Mouse (Mus musculus) heart, adult 2 months (tissue): ENCODE results near the gene Pecam1. TPM values are rescaled to one million over a fixed set of nuclear protein-coding genes. Genes with fewer than 3 reads are reported as not detected.

Experiments
- DNase-seq, 2 experiments: peaks; one replicate each; pipeline ENCODE4 v3.0.0; 2021
- H3K27ac ChIP-seq: fragments of 200-600 bp; 2 replicates; pipeline ENCODE4 v1.8.1; 2022
- H3K27me3 ChIP-seq: fragments of 200-500 bp; 2 replicates; pipeline ENCODE4 v1.6.1; 2012; ENCODE audit warnings: mild to moderate bottlenecking, low read length, inconsistent platforms, mixed read lengths; ENCODE audit not compliant: control insufficient read depth, insufficient read depth
- H3K36me3 ChIP-seq: fragments of 200-500 bp; 2 replicates; pipeline ENCODE4 v1.6.1; 2012; ENCODE audit warnings: low read length, inconsistent platforms; ENCODE audit not compliant: control insufficient read depth, insufficient read depth
- H3K4me1 ChIP-seq: fragments of 200-500 bp; 2 replicates; pipeline ENCODE4 v1.6.1; 2011; ENCODE audit warnings: low read length; ENCODE audit not compliant: control insufficient read depth, insufficient read depth
- H3K4me3 ChIP-seq: fragments of 200-600 bp; 2 replicates; pipeline ENCODE4 v1.8.1; 2022
- H3K79me2 ChIP-seq: fragments of 200-500 bp; replicated peaks from 2 replicates; pipeline ENCODE4 v1.6.1; 2012; ENCODE audit warnings: mild to moderate bottlenecking, inconsistent platforms, low read length, moderate library complexity, mixed read lengths; ENCODE audit not compliant: control insufficient read depth, insufficient read depth
- H3K9ac ChIP-seq: fragments of 200-500 bp; 2 replicates; pipeline ENCODE4 v1.6.1; 2012; ENCODE audit warnings: low read depth, mild to moderate bottlenecking, control low read depth, inconsistent platforms, low read length, mixed read lengths
- CTCF ChIP-seq: fragments of 200-600 bp; IDR thresholded peaks from 2 replicates; pipeline ENCODE4 v1.8.1; 2022; ENCODE audit warnings: antibody characterized with exemption, mild to moderate bottlenecking, moderate library complexity
- EP300 ChIP-seq: fragments of 200-500 bp; IDR thresholded peaks from 2 replicates; pipeline ENCODE4 v1.6.1; 2011; ENCODE audit warnings: low read depth, low read length, control low read depth; ENCODE audit not compliant: insufficient read depth
- POLR2A ChIP-seq: fragments of 200-500 bp; IDR thresholded peaks from 2 replicates; pipeline ENCODE4 v1.6.1; 2011; ENCODE audit warnings: mild to moderate bottlenecking, low read depth, low read length, control low read depth; ENCODE audit not compliant: insufficient read depth
- WGBS: fragments of 180-500 bp; shearing (Covaris S2); methylation state at CpG from one replicate; pipeline ENCODE4 v1.1.7; 2018; 5-methylcytosine and 5-hydroxymethylcytosine counted together
- intact Hi-C: fragments of 180-260 bp; cut with DNase I; formaldehyde crosslinking; loops from one replicate; pipeline ENCODE4 v1.15.1; 2025
- polyA plus RNA-seq: library from polyadenylated mRNA; depleted of rRNA; stranded (reverse); fragments of >200 nt; gene quantifications from 2 replicates; pipeline ENCODE4 v1.2.3, GENCODE M21; 2012
- total RNA-seq, 2 experiments: library from RNA; stranded (reverse); gene quantifications; 2 replicates each; pipeline ENCODE4 v1.2.3; 2021

Gene Pecam1
- total and polyA plus RNA-seq, 3 experiments: 78.3 to 123 (median 114) TPM

GRCm38 (mm10) chr11:106780590-106781220, 30.3 kb upstream of the Pecam1 start:
- WGBS: 74% methylated on average over 6 of the region's 6 CpGs

GRCm38 (mm10) chr11:106780089-106780425, 29.6 kb upstream of the Pecam1 start:
- peaks cover 51% of the 10 kb centered on the region for H3K36me3 ChIP-seq
- peak overlapping the region; percentile 83 for H3K27ac ChIP-seq
- H3K4me3 ChIP-seq: peak overlapping the region; percentile 63
- DNase-seq: no peak
- H3K9ac ChIP-seq: peak overlapping the region; percentile 25; the same call in 1 of the 2 replicates
- intact Hi-C loops: loop anchor here (10.0 kb wide), 1 partner anchor 505 kb away; the partner anchor contains the start of genes Smarcd2 and Tcam1
- no peaks in the 10 kb centered on the region for H3K79me2 ChIP-seq
- WGBS: 63% methylated on average over 4 of the region's 4 CpGs
- H3K4me1 ChIP-seq: peaks cover 5% of the 10 kb centered on the region
- H3K27me3 ChIP-seq: no peaks in the 10 kb centered on the region
- TF ChIP-seq EP300: no peak
- TF ChIP-seq CTCF: no peak
- TF ChIP-seq POLR2A: no peak

More at GRCm38 (mm10) chr11:106780590-106781220, 30.3 kb upstream of the Pecam1 start:
- no peaks in the 10 kb centered on the region for H3K27me3 ChIP-seq
- intact Hi-C loops: loop anchor here (10.0 kb wide), 1 partner anchor 506 kb away; the partner anchor contains the start of genes Smarcd2 and Tcam1
- no peak overlapping the region for H3K9ac ChIP-seq
- peaks cover 57% of the 10 kb centered on the region for H3K36me3 ChIP-seq
- no peak overlapping the region for H3K4me3 ChIP-seq
- TF ChIP-seq POLR2A (peak; percentile 37; the same call in 1 of the 2 replicates), CTCF (no peak), EP300 (no peak)
- no peak for DNase-seq
- H3K4me1 ChIP-seq: peaks cover 5% of the 10 kb centered on the region
- H3K27ac ChIP-seq: peak overlapping the region; percentile 83
- H3K79me2 ChIP-seq: no peaks in the 10 kb centered on the region

- 1% methylated on average over 30 of the region's 30 CpGs for WGBS
- H3K27ac ChIP-seq: peak within 1 kb of the TSS; percentile 83
- peak; percentile 94 to 96 for DNase-seq
- peak within 1 kb of the TSS; percentile 63 for H3K4me3 ChIP-seq
- H3K9ac ChIP-seq: peak within 1 kb of the TSS; percentile 95
- H3K4me1 ChIP-seq: peaks cover 5% of the 10 kb centered on the region
- intact Hi-C loops: loop anchor here (1.0 to 10.0 kb wide), 2 partner anchors 9 to 505 kb away; partner anchors contain the start of genes Smarcd2 and Tcam1
- H3K36me3 ChIP-seq: peaks cover 46% of the 10 kb centered on the region
- no peaks in the 10 kb centered on the region for H3K27me3 ChIP-seq
- TF ChIP-seq POLR2A: peak; percentile 91
- no peak; the same call in 1 of the 2 replicates for TF ChIP-seq CTCF
- 0 out of 2 replicates have a peak, but pooled peaks have one; percentile 71 for TF ChIP-seq EP300
- H3K79me2 ChIP-seq: no peaks in the 10 kb centered on the region
Measured at GRCm38 (mm10) chr11:106779388-106780088, 29.1 kb upstream of the Pecam1 start, which contains the start of gene Polg2. TSS of gene Polg2 (minus strand) at chr11:106779537.

GRCm38 (mm10) chr11:106778589-106779387, 28.4 kb upstream of the Pecam1 start:
- intact Hi-C loops: loop anchor here (1.0 kb wide), 1 partner anchor 10 kb away; no protein-coding TSS in a partner anchor
- H3K27me3 ChIP-seq: no peaks in the 10 kb centered on the region
- 2% methylated on average over 39 of the region's 39 CpGs for WGBS
- H3K4me1 ChIP-seq: peaks cover 4% of the 10 kb centered on the region
- DNase-seq: no peak
- H3K79me2 ChIP-seq: no peaks in the 10 kb centered on the region
- peak overlapping the region; percentile 95 for H3K9ac ChIP-seq
- H3K4me3 ChIP-seq: peak overlapping the region; percentile 63
- H3K36me3 ChIP-seq: peaks cover 38% of the 10 kb centered on the region
- H3K27ac ChIP-seq: peak overlapping the region; percentile 83
- no peak for TF ChIP-seq EP300
- TF ChIP-seq CTCF: peak; percentile 9
- 0 out of 2 replicates have a peak, but pooled peaks have one; percentile 19 for TF ChIP-seq POLR2A

GRCm38 (mm10) chr11:106778132-106778531, 27.7 kb upstream of the Pecam1 start:
- Histone ChIP-seq H3K27me3 (no peaks in the 10 kb centered on the region), H3K4me1 (peaks cover 4% of the 10 kb centered on the region), H3K9ac (no peak overlapping the region), H3K79me2 (no peaks in the 10 kb centered on the region), H3K27ac (no peak overlapping the region), H3K4me3 (no peak overlapping the region), H3K36me3 (peaks cover 32% of the 10 kb centered on the region)
- intact Hi-C loops: no loop called here
- WGBS: 90% methylated on average over 7 of the region's 7 CpGs
- no peak for DNase-seq
- TF ChIP-seq POLR2A: no peak
- TF ChIP-seq CTCF: no peak
- TF ChIP-seq EP300: no peak
